Mouse (Mus musculus) limb, embryonic 11.5 days (tissue): ENCODE results near the gene Grip1. TPM values are rescaled to one million over a fixed set of nuclear protein-coding genes. Genes with fewer than 3 reads are reported as not detected.
A peak's percentile ranks its signal among the peaks of the same experiment; 100 is the strongest.

Source experiments
- ATAC-seq: fragments of 200-750 bp; cut with Nextera tagmentation; 2 replicates; pipeline ENCODE4 v1.8.0; 2017; ENCODE audit warnings: low read depth; ENCODE audit not compliant: insufficient number of reproducible peaks, low FRiP score, low TSS enrichment
- DNase-seq: peaks from one replicate; pipeline ENCODE4 v3.0.0-alpha.2; 2015; ENCODE audit warnings: low spot score
- H3K27ac ChIP-seq: fragments of 300-500 bp; sonication (generic); replicated peaks from 2 replicates; pipeline ENCODE4 v1.5.1; 2014; ENCODE audit warnings: low read depth, mild to moderate bottlenecking, low read length
- H3K27me3 ChIP-seq: fragments of 300-500 bp; sonication (generic); 2 replicates; pipeline ENCODE4 v1.6.1; 2014; ENCODE audit warnings: mild to moderate bottlenecking, low read length, mixed read lengths; ENCODE audit not compliant: control insufficient read depth, insufficient read depth
- H3K36me3 ChIP-seq: fragments of 300-500 bp; sonication (generic); 2 replicates; pipeline ENCODE4 v1.6.1; 2014; ENCODE audit warnings: mild to moderate bottlenecking, low read length, moderate library complexity, mixed read lengths; ENCODE audit not compliant: control insufficient read depth, insufficient read depth
- H3K4me1 ChIP-seq: fragments of 300-500 bp; sonication (generic); 2 replicates; pipeline ENCODE4 v1.6.1; 2014; ENCODE audit warnings: low read length, mixed read lengths; ENCODE audit not compliant: control insufficient read depth, insufficient read depth
- H3K4me2 ChIP-seq: fragments of 300-500 bp; sonication (generic); 2 replicates; pipeline ENCODE4 v1.6.1; 2014; ENCODE audit warnings: low read depth, mild to moderate bottlenecking, moderate library complexity; ENCODE audit not compliant: severe bottlenecking
- H3K4me3 ChIP-seq: fragments of 300-500 bp; sonication (generic); 2 replicates; pipeline ENCODE4 v1.5.1; 2014; ENCODE audit warnings: low read depth, low read length
- H3K9ac ChIP-seq: fragments of 300-500 bp; sonication (generic); 2 replicates; pipeline ENCODE4 v1.6.1; 2014; ENCODE audit warnings: mild to moderate bottlenecking, low read length
- H3K9me3 ChIP-seq: fragments of 300-500 bp; sonication (generic); 2 replicates; pipeline ENCODE4 v1.6.1; 2016; ENCODE audit warnings: low read length; ENCODE audit not compliant: control insufficient read depth
- WGBS: fragments of 180-500 bp; shearing (Covaris S2); extraction: QIAGEN DNeasy Blood & Tissue Kit; methylation state at CpG from one replicate; pipeline ENCODE4 v1.1.7; 2014; 5-methylcytosine and 5-hydroxymethylcytosine counted together
- polyA plus RNA-seq: library from polyadenylated mRNA; unstranded; fragments of >200 nt; fragmentation: Nextera tagmentation; extraction: Ambion mirVana; gene quantifications from 2 replicates; pipeline ENCODE4 v1.2.1, GENCODE M21; 2014

Grip1 gene
- polyA plus RNA-seq, 1 experiment from 2014 or later: 3.7 TPM

GRCm38 (mm10) chr10:119467976-119468375 lies 14.3 kb downstream of the Grip1 start:
- H3K9ac ChIP-seq: no peak overlapping the region
- H3K27me3 ChIP-seq: no peaks in the 10 kb centered on the region
- no peaks in the 10 kb centered on the region for H3K9me3 ChIP-seq
- no peaks in the 10 kb centered on the region for H3K4me1 ChIP-seq
- H3K36me3 ChIP-seq: no peaks in the 10 kb centered on the region
- no peak overlapping the region for H3K4me3 ChIP-seq
- no peak for DNase-seq
- no peak overlapping the region for H3K27ac ChIP-seq
- 91% methylated on average over 18 of the region's 18 CpGs for WGBS
- no peak for ATAC-seq
- H3K4me2 ChIP-seq: no peak overlapping the region

GRCm38 (mm10) chr10:119470096-119470495 lies 16.5 kb downstream of the Grip1 start:
- 88% methylated on average over 1 of the region's 1 CpGs for WGBS
- no peak for DNase-seq

GRCm38 (mm10) chr10:119475166-119475565 lies 21.5 kb downstream of the Grip1 start:
- 65% methylated on average over 9 of the region's 9 CpGs for whole genome bisulfite sequencing
- no peak for DNase-seq

More at GRCm38 (mm10) chr10:119470096-119470495, 16.5 kb downstream of the Grip1 start:
- no peaks in the 10 kb centered on the region for H3K36me3 ChIP-seq
- H3K9ac ChIP-seq: no peak overlapping the region
- H3K9me3 ChIP-seq: no peaks in the 10 kb centered on the region
- no peaks in the 10 kb centered on the region for H3K27me3 ChIP-seq
- H3K4me2 ChIP-seq: no peak overlapping the region
- H3K27ac ChIP-seq: no peak overlapping the region
- no peak for ATAC-seq
- H3K4me1 ChIP-seq: no peaks in the 10 kb centered on the region
- H3K4me3 ChIP-seq: no peak overlapping the region

GRCm38 (mm10) chr10:119477661-119478060 lies 24.0 kb downstream of the Grip1 start:
- WGBS: 90% methylated on average over 8 of the region's 8 CpGs
- Histone ChIP-seq H3K27ac (no peak overlapping the region), H3K9ac (no peak overlapping the region), H3K4me3 (no peak overlapping the region), H3K9me3 (no peaks in the 10 kb centered on the region), H3K36me3 (no peaks in the 10 kb centered on the region), H3K27me3 (no peaks in the 10 kb centered on the region), H3K4me1 (peaks cover 6% of the 10 kb centered on the region; the same call in 1 of the 2 replicates), H3K4me2 (no peak overlapping the region)
- ATAC-seq: no peak
- DNase-seq: no peak

More at GRCm38 (mm10) chr10:119475166-119475565, 21.5 kb downstream of the Grip1 start:
- no peak overlapping the region for H3K4me3 ChIP-seq
- H3K4me1 ChIP-seq: no peaks in the 10 kb centered on the region
- ATAC-seq: no peak
- no peak overlapping the region for H3K9ac ChIP-seq
- no peak overlapping the region for H3K27ac ChIP-seq
- no peaks in the 10 kb centered on the region for H3K27me3 ChIP-seq
- no peak overlapping the region for H3K4me2 ChIP-seq
- no peaks in the 10 kb centered on the region for H3K9me3 ChIP-seq
- H3K36me3 ChIP-seq: no peaks in the 10 kb centered on the region

- Histone ChIP-seq H3K4me2 (no peak overlapping the region), H3K4me3 (no peak overlapping the region), H3K9me3 (no peaks in the 10 kb centered on the region), H3K36me3 (no peaks in the 10 kb centered on the region), H3K27ac (no peak overlapping the region), H3K27me3 (no peaks in the 10 kb centered on the region), H3K4me1 (peaks cover 18% of the 10 kb centered on the region), H3K9ac (no peak overlapping the region)
- DNase-seq (peak; percentile 30), ATAC-seq (no peak)
- WGBS: 48% methylated on average over 17 of the region's 17 CpGs
Measured at GRCm38 (mm10) chr10:119483068-119483705, 29.6 kb downstream of the Grip1 start.

GRCm38 (mm10) chr10:119483766-119484165 lies 30.1 kb downstream of the Grip1 start:
- WGBS: 38% methylated on average over 6 of the region's 6 CpGs
- no peak for DNase-seq

GRCm38 (mm10) chr10:119486936-119487335 lies 33.3 kb downstream of the Grip1 start:
- no peak overlapping the region for H3K4me2 ChIP-seq

More at GRCm38 (mm10) chr10:119483766-119484165, 30.1 kb downstream of the Grip1 start:
- no peak overlapping the region for H3K4me2 ChIP-seq
- H3K27me3 ChIP-seq: no peaks in the 10 kb centered on the region
- H3K9ac ChIP-seq: no peak overlapping the region; the same call in 1 of the 2 replicates
- no peak overlapping the region for H3K4me3 ChIP-seq
- H3K36me3 ChIP-seq: no peaks in the 10 kb centered on the region
- H3K9me3 ChIP-seq: no peaks in the 10 kb centered on the region
- no peak overlapping the region for H3K27ac ChIP-seq
- H3K4me1 ChIP-seq: peaks cover 18% of the 10 kb centered on the region
- no peak for ATAC-seq

GRCm38 (mm10) chr10:119490831-119491230 lies 37.2 kb downstream of the Grip1 start:
- WGBS: 94% methylated on average over 18 of the region's 18 CpGs
- H3K9me3 ChIP-seq: no peaks in the 10 kb centered on the region
- no peak for ATAC-seq

More at GRCm38 (mm10) chr10:119486936-119487335, 33.3 kb downstream of the Grip1 start:
- H3K27ac ChIP-seq: no peak overlapping the region
- H3K9me3 ChIP-seq: no peaks in the 10 kb centered on the region
- peaks cover 15% of the 10 kb centered on the region for H3K4me1 ChIP-seq
- ATAC-seq (no peak), DNase-seq (no peak)
- H3K4me3 ChIP-seq: no peak overlapping the region
- H3K36me3 ChIP-seq: no peaks in the 10 kb centered on the region
- H3K27me3 ChIP-seq: no peaks in the 10 kb centered on the region
- no peak overlapping the region for H3K9ac ChIP-seq
- 91% methylated on average over 7 of the region's 7 CpGs for WGBS

GRCm38 (mm10) chr10:119495317-119495716 lies 41.7 kb downstream of the Grip1 start:
- H3K4me2 ChIP-seq: no peak overlapping the region
- ATAC-seq (no peak), DNase-seq (no peak)
- no peaks in the 10 kb centered on the region for H3K27me3 ChIP-seq
- H3K4me1 ChIP-seq: no peaks in the 10 kb centered on the region
- H3K36me3 ChIP-seq: no peaks in the 10 kb centered on the region
- WGBS: 80% methylated on average over 8 of the region's 8 CpGs
- H3K9ac ChIP-seq: no peak overlapping the region
- H3K4me3 ChIP-seq: no peak overlapping the region
- no peak overlapping the region for H3K27ac ChIP-seq
- no peaks in the 10 kb centered on the region for H3K9me3 ChIP-seq

More at GRCm38 (mm10) chr10:119490831-119491230, 37.2 kb downstream of the Grip1 start:
- H3K4me2 ChIP-seq: no peak overlapping the region
- DNase-seq: no peak
- H3K4me1 ChIP-seq: no peaks in the 10 kb centered on the region
- H3K36me3 ChIP-seq: no peaks in the 10 kb centered on the region
- H3K4me3 ChIP-seq: no peak overlapping the region
- no peak overlapping the region for H3K27ac ChIP-seq
- no peaks in the 10 kb centered on the region for H3K27me3 ChIP-seq
- no peak overlapping the region for H3K9ac ChIP-seq
